Mouse (Mus musculus): ENCODE data around the gene Ten1.

- TF ChIP-seq CTCF (IDR thresholded peaks at IDR 0.05; ENCODE audit: low read depth) (no peak), EP300 (optimal IDR thresholded peaks at IDR 0.05) (no peak)
Measured at GRCm38 (mm10) chr11:116150960-116151359, 47.7 kb upstream of the Ten1 start.
